Mouse (Mus musculus): ENCODE data around the gene Arhgdig. TPM values are rescaled to one million over a fixed set of nuclear protein-coding genes. Genes with fewer than 3 reads are reported as not detected.

Gene Arhgdig
- total and polyA plus RNA-seq, 3 experiments = 0.60 to 10.3 TPM; not detected in 1

DNA sequence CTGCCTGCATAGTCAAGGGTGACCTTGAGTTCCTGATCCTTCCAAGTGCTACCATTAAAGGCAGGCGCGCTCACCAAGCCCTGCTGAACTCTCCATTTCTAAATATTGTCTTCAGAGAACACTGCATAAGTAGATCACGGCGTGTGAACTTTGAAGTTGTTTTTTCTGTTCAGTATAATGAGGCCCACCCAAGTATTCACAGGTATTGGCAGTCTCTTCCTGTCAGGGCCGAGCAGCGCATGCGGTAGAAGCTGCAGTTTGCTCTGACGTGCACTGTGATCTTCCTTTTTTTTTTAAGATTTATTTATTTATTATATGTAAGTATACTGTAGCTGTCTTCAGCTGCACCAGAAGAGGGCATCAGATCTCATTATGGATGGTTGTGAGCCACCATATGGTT lies 26.8 kb upstream of the Arhgdig start:
- H3K27ac ChIP-seq (ENCODE audit: insufficient read depth, low read depth) = no peak overlapping the region
- dilution Hi-C loops (cut with MboI; ENCODE audit: extremely low pct_ligation_motif_present, extremely low pct_unique_long_range_greater_than_20kb, low sequenced_read_pairs) = no loop called here
- H3K79me2 ChIP-seq (replicated peaks; ENCODE audit: control insufficient read depth, extremely low read depth, insufficient read depth, poor library complexity, severe bottlenecking) = no peaks in the 10 kb centered on the region
- peaks cover 0 to 9% of the 10 kb centered on the region in 2 experiments; a peak in 1 of 4 replicates for H3K4me1 ChIP-seq (ENCODE audit: control insufficient read depth in 1 of 2, insufficient read depth in 2 of 2)
- no peak overlapping the region for H3K4me2 ChIP-seq (ENCODE audit: insufficient read depth, low read depth, poor library complexity, severe bottlenecking)
- TF ChIP-seq CTCF (conservative IDR thresholded peaks at IDR 0.05 in 1 of 2, IDR thresholded peaks at IDR 0.05 in 1 of 2; ENCODE audit: low read depth in 2 of 2, low read length in 2 of 2) = no peak
- TF ChIP-seq KAT2A (IDR thresholded peaks at IDR 0.05; ENCODE audit: insufficient replicate concordance, low read length) = no peak
- no peak for TF ChIP-seq E2F4 (IDR thresholded peaks at IDR 0.05; ENCODE audit: insufficient replicate concordance, low read depth, low read length)
- no peak for TF ChIP-seq RAD21 (IDR thresholded peaks at IDR 0.05; ENCODE audit: low read depth, low read length)
- TF ChIP-seq TCF12 (IDR thresholded peaks at IDR 0.05; ENCODE audit: low read depth, low read length) = no peak
- peaks cover 2% of the 10 kb centered on the region for H3K9me3 ChIP-seq (replicated peaks; ENCODE audit: low read length)
- no peaks in the 10 kb centered on the region for H3K27me3 ChIP-seq (replicated peaks)
- no peak overlapping the region for H3K9ac ChIP-seq (ENCODE audit: insufficient read depth, low read depth)
- in situ Hi-C loops (cut with MboI; ENCODE audit: low pct_ligation_motif_present, low pct_unique_long_range_greater_than_20kb, low sequenced_read_pairs) = no loop called here
- peaks cover 0 to 6% of the 10 kb centered on the region in 2 experiments for H3K36me3 ChIP-seq (replicated peaks in 1 of 2; ENCODE audit: control insufficient read depth in 1 of 2, insufficient read depth in 1 of 2, low read length in 1 of 2)
- no peak overlapping the region for H3K4me3 ChIP-seq (replicated peaks in 1 of 3; ENCODE audit: low read depth in 2 of 3, low read length in 2 of 3, poor library complexity in 1 of 3)
- DNase-seq (ENCODE audit: extremely low read depth) = no peak

DNA sequence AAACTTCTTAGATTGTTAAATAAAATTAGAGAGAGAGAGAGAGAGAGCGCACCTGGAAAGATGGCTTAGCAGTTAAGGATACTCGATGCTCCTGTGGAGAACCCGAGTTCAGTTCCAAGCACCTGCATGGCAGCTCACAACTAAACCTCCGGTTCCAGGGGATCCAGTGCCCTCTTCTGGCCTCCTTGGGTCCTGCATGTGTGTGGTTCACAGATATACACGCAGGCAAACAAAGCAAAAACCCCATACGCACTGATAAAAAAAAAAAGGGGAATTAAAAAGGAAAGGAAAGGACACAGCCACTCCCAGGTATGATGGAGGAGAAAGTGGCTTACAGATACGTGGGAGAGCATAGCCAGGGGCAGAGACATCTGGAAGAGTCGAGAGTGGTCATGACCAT lies 25.3 kb upstream of the Arhgdig start:
- TF ChIP-seq SIN3A (IDR thresholded peaks at IDR 0.05; ENCODE audit: low read length) (no peak), HCFC1 (IDR thresholded peaks at IDR 0.05; ENCODE audit: low read depth, low read length) (no peak), CTCF (conservative IDR thresholded peaks at IDR 0.05 in 1 of 2, IDR thresholded peaks at IDR 0.05 in 1 of 2; ENCODE audit: low read depth in 2 of 2, low read length in 2 of 2) (peak in 1 of 2 experiments; percentile 52; a peak in 2 of 4 replicates), MXI1 (IDR thresholded peaks at IDR 0.05; ENCODE audit: low read depth, low read length) (no peak), E2F4 (IDR thresholded peaks at IDR 0.05; ENCODE audit: insufficient replicate concordance, low read depth, low read length) (no peak), IRF4 (IDR thresholded peaks at IDR 0.05; ENCODE audit: low read depth, low read length) (no peak), TBP (conservative IDR thresholded peaks at IDR 0.05; ENCODE audit: low read depth, low read length) (no peak), TCF12 (IDR thresholded peaks at IDR 0.05; ENCODE audit: low read depth, low read length) (no peak), KAT2A (IDR thresholded peaks at IDR 0.05; ENCODE audit: insufficient replicate concordance, low read length) (no peak), ZC3H11A (IDR thresholded peaks at IDR 0.05; ENCODE audit: low read depth, low read length) (no peak), ETS1 (conservative IDR thresholded peaks at IDR 0.05; ENCODE audit: low read depth, low read length) (no peak), CHD1 (IDR thresholded peaks at IDR 0.05; ENCODE audit: low read depth, low read length) (no peak), POLR2A (IDR thresholded peaks at IDR 0.05; ENCODE audit: low read depth, low read length) (no peak), EP300 (IDR thresholded peaks at IDR 0.05; ENCODE audit: low read length) (no peak), RAD21 (IDR thresholded peaks at IDR 0.05; ENCODE audit: low read depth, low read length) (peak; percentile 39)
- no peak overlapping the region for H3K9ac ChIP-seq (ENCODE audit: insufficient read depth, low read depth)
- no peaks in the 10 kb centered on the region for H3K27me3 ChIP-seq (replicated peaks)
- dilution Hi-C loops (cut with MboI; ENCODE audit: extremely low pct_ligation_motif_present, extremely low pct_unique_long_range_greater_than_20kb, low sequenced_read_pairs) = no loop called here
- peaks cover 2% of the 10 kb centered on the region for H3K9me3 ChIP-seq (replicated peaks; ENCODE audit: low read length)
- no peak overlapping the region for H3K4me2 ChIP-seq (ENCODE audit: insufficient read depth, low read depth, poor library complexity, severe bottlenecking)
- peaks cover 0 to 9% of the 10 kb centered on the region in 2 experiments; a peak in 1 of 4 replicates for H3K4me1 ChIP-seq (ENCODE audit: control insufficient read depth in 1 of 2, insufficient read depth in 2 of 2)
- in situ Hi-C loops (cut with MboI; ENCODE audit: low pct_ligation_motif_present, low pct_unique_long_range_greater_than_20kb, low sequenced_read_pairs) = no loop called here
- peaks cover 0 to 6% of the 10 kb centered on the region in 2 experiments for H3K36me3 ChIP-seq (replicated peaks in 1 of 2; ENCODE audit: control insufficient read depth in 1 of 2, insufficient read depth in 1 of 2, low read length in 1 of 2)
- DNase-seq (ENCODE audit: extremely low read depth) = no peak
- H3K27ac ChIP-seq (ENCODE audit: insufficient read depth, low read depth) = no peak overlapping the region
- H3K79me2 ChIP-seq (replicated peaks; ENCODE audit: control insufficient read depth, extremely low read depth, insufficient read depth, poor library complexity, severe bottlenecking) = no peaks in the 10 kb centered on the region
- H3K4me3 ChIP-seq (replicated peaks in 1 of 3; ENCODE audit: low read depth in 2 of 3, low read length in 2 of 3, poor library complexity in 1 of 3) = no peak overlapping the region
